Mouse (Mus musculus) heart, postnatal 14 days (tissue): ENCODE data around the gene Hexb. TPM values are rescaled to one million over a fixed set of nuclear protein-coding genes. Genes with fewer than 3 reads are reported as not detected.
A peak's percentile ranks its signal among the peaks of the same experiment; 100 is the strongest.

Experiments used
- DNase-seq, 2 experiments: peaks; one replicate each; pipeline ENCODE4 v3.0.0; 2021 to 2022
- intact Hi-C: fragments of 180-260 bp; cut with DNase I; formaldehyde crosslinking; loops from one replicate; pipeline ENCODE4 v1.15.1; 2025
- total RNA-seq, 2 experiments: library from RNA; stranded (reverse); gene quantifications; 2 replicates each; pipeline ENCODE4 v1.2.3; 2021

Gene Hexb
- total RNA-seq, 2 experiments from 2014 or later, result 22.9 to 24.4 TPM

DNA sequence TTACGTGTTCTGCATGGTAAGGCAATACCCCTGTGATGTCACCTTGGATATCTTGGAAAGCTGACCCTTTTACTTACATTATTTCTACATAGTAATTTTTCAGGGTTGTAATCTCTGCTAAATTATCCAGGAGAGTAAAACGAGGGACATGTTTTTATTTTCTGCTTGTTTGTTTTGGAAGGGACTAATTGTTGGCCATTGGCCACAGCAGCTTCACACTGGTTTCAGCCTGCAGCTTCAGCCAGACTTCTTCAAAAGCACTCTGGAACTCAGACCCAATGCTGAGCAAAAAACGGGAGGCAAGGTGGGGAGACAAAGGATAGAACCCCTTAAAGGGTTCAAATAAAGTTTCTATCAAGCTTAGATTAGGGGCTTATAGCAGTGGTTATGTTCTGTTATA lies 31.9 kb upstream of the Hexb start:
- DNase-seq, result no peak
- intact Hi-C loops, result loop anchor here (10.0 kb wide), 1 partner anchor 1015 kb away; no protein-coding TSS in a partner anchor

DNA sequence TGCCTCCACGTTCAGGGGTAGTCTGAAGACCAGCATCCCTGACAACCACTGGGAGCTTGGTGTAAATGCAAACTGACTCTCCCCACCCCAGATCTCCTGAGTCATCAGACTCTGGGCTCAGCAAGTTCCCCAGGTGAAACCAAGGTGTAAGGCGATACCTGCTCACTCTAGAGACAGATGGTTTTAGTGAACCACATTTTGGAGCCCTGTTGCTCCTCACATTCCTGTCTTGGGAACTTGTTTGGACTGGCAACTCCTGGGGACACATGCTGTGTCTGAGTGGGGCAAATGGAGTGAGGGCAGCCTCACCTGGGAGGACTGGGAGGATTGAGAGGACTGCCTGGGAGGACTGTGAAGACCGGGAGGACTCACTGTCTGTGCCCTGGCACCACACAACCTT lies 29.6 kb upstream of the Hexb start:
- DNase-seq, result no peak
- intact Hi-C loops, result no loop called here

DNA sequence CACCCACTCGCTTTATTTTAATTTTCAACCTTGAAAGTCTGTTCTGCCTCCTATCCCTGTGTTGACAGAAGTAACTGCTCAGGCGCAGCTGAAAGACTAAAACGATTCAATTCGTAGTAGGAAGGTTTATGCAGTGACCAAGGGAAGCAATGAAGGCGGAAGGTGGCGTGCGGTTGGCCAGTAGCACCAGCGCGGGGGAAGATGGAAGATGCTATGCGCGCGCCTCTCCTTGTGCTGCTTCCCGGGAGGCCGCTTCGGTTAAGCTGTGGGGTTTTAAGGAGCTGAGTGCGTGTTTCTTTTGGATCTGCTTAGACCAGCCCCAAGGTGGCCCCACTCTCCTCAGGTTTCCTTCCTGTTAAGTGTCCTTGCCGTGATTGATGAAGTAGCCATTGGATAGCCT lies 27.0 kb upstream of the Hexb start:
- intact Hi-C loops, result no loop called here

DNA sequence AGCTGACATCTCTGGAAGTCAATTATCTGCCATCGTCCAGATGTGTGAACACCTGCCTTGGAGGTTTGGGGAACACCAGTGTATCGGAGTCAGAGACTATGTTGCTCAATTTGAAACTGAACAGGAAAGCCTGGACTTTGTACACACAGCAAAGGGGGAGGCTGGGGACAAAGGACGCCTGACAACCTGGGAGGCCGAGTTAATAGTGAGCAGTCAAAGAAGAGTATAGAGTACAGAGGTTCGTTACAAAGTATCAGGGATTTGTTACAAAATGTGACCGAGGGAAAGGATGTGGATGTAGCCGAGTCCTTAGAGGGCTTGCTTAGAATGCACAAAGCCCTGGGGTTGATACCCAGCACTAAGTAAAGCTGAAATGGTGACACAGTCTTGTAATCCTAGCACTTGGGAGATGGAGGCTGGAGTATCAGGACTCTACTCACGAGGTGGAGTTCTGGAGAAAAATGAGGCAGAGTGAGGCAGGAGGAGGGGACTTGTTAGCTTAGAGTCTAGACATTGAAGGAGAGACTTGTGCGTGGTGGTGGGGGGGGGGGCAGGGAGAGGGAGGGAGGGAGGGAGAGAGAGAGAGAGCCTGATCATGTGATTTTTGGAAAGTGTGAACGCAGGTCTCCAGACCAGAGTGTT lies 26.3 kb upstream of the Hexb start:
- DNase-seq, result no peak
- intact Hi-C loops, result no loop called here

More for the DNA sequence above, 27.0 kb upstream of the Hexb start:
- no peak for DNase-seq

DNA sequence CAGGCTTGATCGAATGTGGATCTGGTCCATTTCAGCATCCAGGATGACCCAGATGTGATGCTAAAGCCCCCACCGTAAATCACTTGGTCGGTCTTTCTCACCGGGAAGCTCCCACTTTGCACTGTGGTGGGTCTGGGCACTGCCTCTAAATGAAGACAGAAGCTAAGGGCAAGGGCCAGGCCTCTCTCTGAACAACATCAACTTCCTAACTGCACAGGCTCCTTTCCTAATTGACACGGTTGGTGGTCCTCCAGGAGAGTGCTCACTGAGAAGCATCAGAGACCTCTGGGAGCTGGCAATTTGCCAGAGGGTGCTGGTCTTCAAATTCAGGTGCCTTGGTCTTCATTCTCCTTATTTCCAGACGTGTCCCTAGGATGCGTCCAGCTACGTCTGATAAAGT lies 25.7 kb upstream of the Hexb start:
- DNase-seq, result no peak
- intact Hi-C loops, result no loop called here

DNA sequence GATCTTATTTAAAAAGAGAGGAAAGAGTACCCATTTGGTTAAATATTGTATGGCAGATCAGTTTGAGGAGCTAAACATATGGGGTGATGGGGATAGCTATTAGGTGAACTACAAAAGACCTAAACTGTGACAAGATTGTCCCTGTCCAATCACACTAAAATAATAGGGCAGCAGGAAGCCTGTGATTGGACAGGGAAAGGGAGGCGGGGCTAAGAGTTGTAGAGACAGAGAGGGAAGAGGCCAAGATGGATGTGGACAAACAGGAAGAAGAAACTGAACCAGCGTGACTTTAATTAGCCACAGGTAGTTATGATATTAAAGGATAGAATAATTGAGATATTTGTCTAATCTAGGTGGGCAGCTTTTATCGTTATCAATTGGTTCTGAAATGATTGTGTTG lies 21.9 kb upstream of the Hexb start:
- intact Hi-C loops, result no loop called here
- DNase-seq, result no peak

DNA sequence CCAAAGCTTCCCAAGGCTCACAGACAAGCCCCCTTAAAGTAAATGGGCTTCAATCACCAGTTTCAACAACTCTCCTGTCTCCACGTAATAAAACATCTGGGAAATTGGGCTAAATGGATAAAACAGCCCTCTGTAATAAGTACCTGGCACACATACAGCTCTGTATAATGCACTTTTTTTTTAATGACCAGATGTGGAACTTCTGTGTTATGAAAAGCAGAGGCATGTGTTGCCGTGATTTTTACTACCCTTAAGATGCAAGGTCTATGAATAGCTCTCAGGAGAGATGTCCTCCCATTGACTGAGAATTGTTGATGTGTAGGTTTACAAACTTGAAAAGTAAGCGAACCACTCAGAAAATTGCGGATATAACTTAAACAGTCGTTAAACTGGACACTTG lies 18.0 kb upstream of the Hexb start:
- DNase-seq, result no peak
- intact Hi-C loops, result no loop called here

DNA sequence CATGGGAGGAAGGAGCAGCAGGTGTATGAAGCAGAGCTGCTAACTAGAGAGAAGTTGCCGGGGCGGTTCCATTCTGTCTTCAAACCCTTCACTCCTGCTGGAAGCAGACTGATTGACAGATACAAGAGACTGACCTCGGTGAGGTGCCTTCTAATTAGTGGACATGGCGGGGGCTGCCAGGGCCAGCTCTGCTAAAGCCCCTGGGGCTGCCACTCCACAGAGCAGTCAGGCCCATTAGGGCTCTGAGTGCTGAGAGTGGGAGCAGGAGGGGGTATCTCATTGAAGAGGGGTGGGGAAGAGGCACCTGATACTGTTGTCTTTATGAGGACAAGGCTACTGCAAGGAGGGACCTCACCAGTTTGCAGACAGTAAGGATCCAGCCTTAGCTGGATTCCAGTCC lies 17.4 kb upstream of the Hexb start:
- DNase-seq, result no peak
- intact Hi-C loops, result no loop called here

DNA sequence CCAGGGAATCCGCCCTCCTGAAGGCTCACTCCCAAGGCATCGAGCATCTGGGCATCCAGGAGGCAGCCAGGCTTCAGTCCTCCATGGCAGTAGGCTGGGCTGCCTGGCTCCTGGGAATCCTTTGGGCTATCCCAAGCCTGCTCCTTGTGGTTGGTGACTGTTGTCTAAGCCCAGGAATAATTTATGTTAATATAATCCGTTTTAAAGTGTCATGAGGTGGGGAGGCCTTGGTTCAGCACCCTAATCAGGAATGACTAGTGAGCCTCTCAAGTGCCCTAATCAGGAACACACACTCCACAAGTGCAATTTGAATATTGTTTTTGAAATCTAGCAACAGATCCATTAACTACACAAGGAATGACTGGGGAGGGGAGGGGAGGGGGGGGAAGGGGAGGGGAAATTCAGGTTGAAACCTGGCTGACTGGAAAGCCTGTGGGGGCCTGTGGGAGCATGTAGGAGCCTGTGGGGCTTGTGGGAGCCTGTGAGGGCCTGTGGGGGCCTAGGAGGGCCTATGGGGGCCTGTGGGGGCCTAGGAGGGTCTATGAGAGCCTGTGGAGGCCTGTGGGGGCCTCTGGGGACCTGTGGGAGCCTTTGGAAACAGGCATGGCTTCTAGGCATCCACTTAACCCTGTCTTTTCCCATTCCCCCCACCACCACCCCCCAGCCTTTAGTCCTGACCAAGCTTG lies 16.6 kb upstream of the Hexb start:
- no peak for DNase-seq
- intact Hi-C loops, result no loop called here

DNA sequence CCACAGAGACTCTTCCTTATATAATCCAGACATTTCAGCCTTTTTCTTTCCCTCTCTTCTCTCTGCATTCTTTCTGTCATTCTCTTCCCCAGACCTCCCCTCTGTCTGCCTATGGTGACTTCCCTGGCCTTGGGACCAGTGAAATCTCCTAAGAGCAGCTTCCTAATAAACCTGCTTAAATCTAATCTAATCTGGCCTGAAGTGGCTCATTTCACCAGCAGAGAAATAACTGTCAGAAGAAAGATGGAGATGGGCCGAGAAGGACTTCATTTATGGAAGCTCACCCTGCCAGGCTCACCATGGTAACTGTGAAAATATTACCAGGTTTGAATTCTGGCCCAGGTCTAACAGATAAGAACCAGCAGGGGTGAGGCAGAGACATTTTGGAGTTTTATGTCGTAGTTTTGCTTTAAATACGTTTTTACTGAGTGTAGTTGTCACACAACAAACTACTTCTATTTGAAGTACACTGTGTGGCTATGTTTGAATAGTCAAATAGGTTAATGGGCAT lies 10.4 kb upstream of the Hexb start:
- intact Hi-C loops, result no loop called here
- peak in 1 of 2 experiments; percentile 23 for DNase-seq

DNA sequence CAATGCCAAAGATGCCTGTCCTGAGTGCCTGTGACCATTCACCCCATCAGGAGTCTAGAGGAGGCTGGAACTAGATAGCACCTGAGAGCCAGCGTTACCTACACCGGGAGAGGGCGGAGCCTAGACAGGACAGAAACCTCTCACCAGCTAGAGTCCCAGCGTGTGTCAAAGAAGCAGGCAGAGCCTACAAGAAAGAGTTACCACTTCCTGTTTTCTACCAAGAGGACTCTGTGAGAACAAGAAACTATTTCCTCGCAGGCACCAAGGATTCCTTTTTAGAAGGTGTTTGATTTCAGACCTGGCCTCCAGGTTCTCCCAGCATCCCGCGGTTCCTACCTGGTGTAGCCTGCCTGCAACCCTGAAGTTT lies 9.9 kb upstream of the Hexb start:
- no peak for DNase-seq
- intact Hi-C loops, result no loop called here

DNA sequence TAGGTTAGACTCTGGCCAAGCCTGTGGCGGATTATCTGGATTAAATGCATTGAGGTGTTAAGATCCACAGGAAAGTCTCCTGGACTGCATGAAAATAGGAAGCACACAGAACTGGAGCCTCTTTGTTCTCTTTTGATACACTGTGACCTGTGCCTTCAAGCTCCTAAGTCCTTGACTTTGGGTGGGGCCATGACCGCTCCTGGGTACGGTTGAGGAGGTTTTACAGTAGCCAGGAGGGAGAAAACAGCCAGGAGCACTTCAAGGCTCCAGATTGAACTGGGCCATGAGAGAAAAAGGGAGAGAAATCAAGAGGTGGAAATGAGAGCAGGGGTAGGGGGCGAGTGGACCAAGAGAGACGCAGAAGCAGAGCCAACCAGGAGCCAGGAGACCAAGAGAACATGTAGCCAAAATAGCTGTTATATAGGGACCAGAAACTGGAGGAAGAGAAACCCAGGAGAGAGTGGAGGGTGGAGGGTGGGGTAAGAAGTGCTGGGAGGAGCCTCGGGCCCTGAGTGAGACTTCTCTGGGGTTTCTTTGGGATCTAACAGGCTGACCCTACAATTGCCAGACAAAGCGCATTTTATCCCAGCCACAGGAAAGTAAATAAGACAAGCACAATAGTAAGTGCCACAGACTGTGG lies 9.4 kb upstream of the Hexb start:
- no peak for DNase-seq
- intact Hi-C loops, result no loop called here

DNA sequence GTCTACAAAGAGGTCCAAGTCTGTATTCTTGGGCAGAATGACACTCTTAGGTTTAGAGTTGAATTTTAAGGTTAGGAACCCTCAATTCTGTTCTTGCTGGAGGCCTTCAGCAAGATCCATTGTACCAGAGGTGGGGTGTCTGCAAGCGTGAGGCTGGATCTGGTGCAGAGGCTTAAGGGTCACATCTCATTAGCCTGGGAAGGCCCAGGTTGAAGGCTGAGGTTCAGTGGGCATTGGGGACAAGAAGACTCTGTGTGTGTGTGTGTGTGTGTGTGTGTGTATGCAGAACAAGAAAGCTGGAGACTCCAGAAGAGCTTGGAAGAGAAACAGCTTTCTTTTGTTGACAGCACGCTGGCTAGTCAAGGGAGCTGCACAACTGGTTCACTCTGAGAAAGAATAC lies 7.9 kb upstream of the Hexb start:
- no peak for DNase-seq
- intact Hi-C loops, result no loop called here

DNA sequence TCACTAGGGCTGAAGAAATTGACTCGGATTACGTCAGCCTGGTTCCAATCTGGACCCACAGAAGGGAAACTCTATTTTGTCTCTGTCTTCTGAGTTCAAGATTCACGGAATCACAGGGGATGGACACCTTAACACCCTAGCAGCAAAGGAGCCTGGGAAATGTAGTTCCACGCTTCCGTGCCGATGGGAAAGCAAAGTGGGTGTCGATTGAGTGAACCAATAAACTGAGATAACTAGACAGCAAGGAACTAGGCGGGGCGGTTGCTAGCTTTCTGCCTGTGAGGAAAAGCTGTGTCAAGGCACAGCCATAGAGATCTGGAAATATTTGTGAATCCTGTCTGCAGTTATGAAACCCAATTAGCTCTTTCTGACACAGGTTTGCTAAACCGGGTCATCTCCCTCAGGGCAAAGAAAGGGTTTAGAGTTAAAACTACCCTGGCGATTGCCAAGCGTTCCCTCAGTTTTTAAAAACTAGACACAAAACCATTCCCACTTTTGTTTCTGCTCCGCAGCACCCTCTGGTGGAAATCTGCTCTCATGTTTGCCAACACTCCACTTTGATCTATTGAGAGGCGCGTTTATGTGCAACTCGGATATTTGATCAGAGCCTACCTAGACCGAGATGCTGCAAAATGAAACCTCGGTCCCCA lies 7.0 kb upstream of the Hexb start:
- intact Hi-C loops, result no loop called here

DNA sequence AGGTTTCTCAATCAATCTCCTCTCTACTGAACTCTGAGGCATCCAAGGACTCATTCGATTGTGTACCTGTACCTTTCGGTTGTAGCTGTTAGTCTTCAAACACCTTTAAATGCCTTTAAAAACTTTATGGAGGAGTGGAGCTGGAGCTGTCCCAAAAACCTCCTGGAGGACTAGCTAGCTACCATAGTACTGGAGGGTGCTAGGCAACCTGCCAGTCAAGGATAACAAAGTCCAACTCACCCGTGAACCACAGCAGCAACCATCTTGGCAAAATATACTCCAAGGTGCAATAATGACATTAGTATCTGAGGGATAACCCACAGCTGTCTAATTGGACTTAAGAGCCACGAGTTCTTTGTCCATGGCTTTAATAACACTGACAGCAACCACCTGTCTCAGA lies 3.7 kb upstream of the Hexb start:
- intact Hi-C loops, result no loop called here
- DNase-seq, result no peak

More for the DNA sequence above, 7.0 kb upstream of the Hexb start:
- peak; percentile 85 to 88 for DNase-seq

DNA sequence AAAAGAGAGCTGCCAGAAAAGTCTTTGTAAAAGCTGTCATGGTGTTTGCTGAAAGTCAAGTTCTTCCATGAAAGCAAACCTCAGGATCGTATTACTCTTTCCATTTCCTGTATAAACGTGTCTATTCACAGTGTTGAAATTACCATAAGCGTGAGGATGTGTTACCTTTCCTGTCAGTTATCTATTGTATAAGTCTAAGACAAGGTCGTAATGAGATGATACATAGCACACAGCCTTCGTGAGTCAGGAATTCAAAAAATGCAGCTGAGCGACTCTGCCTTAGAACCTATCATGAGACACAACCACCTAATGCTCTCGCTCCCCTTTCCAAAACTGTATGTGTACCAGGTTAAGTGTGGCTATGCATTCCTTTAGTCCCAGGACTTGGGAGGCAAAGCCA lies 2.9 kb upstream of the Hexb start:
- no peak for DNase-seq
- intact Hi-C loops, result no loop called here

DNA sequence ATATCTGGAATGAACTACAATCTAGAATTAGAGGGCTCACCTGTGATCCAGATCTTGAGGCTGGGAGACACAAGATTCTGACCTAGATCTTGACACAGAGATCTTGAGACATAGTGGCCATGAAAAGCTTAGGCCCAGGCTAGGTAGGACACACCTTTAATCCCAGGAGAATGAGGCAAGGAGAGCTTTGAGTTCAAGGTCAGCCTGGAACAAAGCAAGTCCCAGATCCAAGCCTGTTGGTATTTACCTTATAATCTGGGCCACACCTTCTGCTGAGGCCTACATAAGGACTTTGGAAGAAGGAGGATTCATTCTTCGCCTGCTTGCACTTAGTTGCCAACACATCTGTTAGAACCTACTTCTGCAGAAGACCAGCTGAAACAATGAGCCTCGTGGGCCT lies 966 bp upstream of the Hexb start:
- intact Hi-C loops, result no loop called here
- DNase-seq, result no peak

DNA sequence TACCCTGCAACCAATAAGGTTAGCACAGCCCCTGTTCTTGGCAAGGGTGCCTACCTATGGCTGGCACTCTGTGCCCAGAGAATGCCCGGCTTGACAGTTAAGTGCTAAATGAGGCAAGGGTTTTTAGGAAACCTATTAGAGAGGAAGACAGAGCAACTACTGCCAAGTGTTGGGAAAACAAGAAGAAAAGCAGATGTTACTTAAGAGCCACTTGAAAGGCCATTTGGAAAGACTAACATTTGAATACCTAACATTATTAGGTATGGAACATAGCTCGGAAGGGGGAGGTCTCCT lies 1.3 kb downstream of the Hexb start:
- no peak for DNase-seq
- intact Hi-C loops, result no loop called here

DNA sequence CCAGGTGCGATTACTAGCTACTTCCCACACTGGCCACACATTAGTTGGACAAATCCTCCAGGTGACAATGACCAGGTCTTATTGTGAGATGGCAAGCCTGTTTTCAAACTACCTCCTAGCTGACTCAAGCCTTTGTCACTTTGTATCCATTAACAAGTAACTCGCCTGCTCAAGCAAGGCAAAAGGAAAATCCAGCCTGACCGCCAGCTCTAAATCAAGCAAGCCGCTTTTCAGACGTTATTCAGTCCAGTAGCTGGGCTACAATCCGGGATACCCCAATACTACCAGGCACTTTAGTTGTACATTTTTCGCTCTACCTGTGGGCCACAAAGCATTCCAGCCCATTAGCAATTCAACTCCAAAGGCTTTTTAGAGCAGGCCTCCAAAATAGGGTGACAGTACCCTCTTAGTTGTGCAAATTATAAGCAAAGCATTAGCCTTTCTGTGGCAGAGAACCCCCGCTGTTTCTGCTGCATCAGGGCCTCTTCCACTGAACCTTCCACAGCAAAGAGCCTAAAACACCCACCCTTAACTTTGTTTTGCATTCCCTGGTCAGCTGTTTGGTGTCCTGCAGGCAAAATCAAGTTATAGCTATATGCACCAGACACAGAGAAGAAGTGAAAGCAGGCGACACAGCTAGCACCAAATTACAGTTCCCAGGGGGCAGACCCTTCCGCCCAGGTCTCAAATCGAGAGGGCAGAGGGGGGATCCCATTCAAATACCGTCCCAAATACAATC lies 1.8 kb downstream of the Hexb start:
- intact Hi-C loops, result no loop called here

DNA sequence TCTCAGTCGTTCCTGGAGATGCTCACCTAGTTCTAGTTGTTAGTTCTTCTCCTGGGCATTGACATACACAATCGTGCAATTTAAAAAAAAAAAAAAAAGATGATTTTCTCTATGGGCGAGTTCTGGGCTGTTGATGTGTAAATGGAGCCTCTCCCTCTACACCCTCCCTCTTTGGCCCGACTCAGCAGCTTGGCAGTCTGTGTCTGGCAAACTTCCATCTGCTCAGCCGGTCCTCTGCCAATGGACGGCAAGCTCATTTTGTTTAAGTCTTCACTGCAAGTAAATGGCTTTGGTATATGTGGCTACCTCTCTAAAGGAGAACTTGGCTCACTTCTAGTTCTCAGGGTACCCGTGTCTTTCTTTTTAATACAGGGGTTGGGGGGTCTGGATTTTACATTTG lies 4.7 kb downstream of the Hexb start:
- peak; percentile 71 to 88 for DNase-seq
- intact Hi-C loops, result no loop called here

More for the DNA sequence above, 1.8 kb downstream of the Hexb start:
- DNase-seq, result no peak

DNA sequence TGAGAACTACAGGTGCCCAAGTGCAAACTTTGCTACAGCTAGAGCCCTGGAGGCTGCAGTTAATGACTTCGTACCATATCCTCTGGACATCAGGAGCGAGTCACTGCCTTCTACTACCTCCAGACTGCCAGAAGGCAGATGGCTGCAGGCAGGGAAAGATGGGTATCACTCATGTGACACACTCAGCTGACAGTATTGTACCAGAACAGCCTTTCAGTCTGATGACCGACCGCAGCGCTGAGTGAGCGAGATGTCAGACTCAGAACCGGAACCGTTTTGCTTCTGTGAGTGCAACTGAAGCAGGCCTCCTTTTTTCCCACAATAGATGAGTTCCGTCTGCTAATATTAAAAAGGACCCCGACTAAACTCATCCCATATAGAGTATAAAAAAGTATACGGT lies 5.5 kb downstream of the Hexb start:
- no peak for DNase-seq
- intact Hi-C loops, result no loop called here
